Mouse (Mus musculus) cerebellum, adult 9-11 months (tissue): ENCODE data around the gene Gm20388.

ENCODE experiments used
- DNase-seq: peaks from one replicate; pipeline ENCODE4 v3.0.0; 2022

The Gm20388 gene

DNA sequence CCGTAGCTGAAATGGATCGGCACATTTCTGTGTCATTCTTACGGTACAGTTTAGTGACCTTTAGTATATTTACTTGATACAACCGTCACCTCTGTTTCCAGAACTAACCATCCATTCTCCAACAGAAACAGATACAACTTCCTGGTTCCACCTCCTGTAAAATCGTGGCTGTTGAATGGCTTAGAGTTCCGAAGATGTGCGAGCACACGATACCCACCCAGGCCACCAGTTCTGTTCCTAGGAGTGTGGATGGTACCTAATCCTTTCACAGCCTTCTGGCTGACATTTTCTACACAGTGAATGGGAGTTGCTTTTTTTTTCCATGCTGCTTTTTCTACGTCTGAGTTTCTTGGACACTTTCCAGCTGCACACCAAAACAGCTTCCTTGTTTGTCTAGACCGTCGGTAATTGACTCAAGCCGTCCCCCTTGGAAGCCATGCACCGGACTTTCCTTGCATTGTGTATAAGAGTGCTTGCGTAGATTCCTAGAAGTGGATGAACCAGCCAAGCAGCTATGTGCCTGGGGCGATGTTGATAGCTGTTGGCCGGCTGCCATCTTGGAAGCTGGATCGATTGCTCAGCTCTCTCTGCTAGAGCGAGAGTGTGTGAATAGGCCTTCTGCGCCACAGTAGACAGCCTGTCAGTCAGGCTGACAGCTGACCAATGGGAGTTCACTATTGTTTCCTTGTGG, 2533.6 kb downstream of the Gm20388 start:
- DNase-seq = peak; percentile 81

GRCm38 (mm10) chr8:122445203-122445602, 2534.6 kb downstream of the Gm20388 start:
- peak; percentile 24 for DNase-seq

GRCm38 (mm10) chr8:122451161-122451703, 2540.6 kb downstream of the Gm20388 start:
- no peak for DNase-seq

DNA sequence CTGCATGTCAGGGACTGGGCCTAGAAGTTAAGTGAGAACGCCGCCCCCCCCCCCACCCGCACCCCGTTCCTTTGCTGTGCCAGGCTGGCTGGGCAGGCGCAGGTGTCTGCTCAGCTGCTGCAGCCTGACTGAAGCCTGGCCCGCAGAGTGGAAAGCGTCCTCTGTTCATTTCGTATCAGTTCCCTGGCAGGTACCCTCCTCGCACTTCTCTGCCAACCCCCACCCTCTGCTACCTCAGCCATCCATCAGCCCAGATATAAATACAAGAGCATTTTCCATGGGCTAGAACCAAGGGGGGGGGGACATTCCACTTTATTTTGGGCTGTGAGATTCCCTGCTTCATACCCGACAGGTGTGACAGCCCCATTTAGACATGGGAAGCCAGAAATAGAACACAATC, 2541.5 kb downstream of the Gm20388 start:
- no peak for DNase-seq

- DNase-seq = no peak
Measured at GRCm38 (mm10) chr8:122454409-122454808, 2543.8 kb downstream of the Gm20388 start.

- DNase-seq = no peak
Measured at GRCm38 (mm10) chr8:122457171-122457570, 2546.5 kb downstream of the Gm20388 start.

- no peak for DNase-seq
Measured at GRCm38 (mm10) chr8:122459218-122459900, 2548.7 kb downstream of the Gm20388 start.

GRCm38 (mm10) chr8:122459990-122460389, 2549.3 kb downstream of the Gm20388 start:
- no peak for DNase-seq

GRCm38 (mm10) chr8:122460524-122461472, 2550.2 kb downstream of the Gm20388 start, which contains the start of gene Snai3:
Gene Snai3, minus strand, starts transcription at chr8:122460733.
- DNase-seq = peak; percentile 78

GRCm38 (mm10) chr8:122461473-122462148, 2551.0 kb downstream of the Gm20388 start:
- DNase-seq = no peak

GRCm38 (mm10) chr8:122462510-122462909, 2551.9 kb downstream of the Gm20388 start:
- DNase-seq = no peak

DNA sequence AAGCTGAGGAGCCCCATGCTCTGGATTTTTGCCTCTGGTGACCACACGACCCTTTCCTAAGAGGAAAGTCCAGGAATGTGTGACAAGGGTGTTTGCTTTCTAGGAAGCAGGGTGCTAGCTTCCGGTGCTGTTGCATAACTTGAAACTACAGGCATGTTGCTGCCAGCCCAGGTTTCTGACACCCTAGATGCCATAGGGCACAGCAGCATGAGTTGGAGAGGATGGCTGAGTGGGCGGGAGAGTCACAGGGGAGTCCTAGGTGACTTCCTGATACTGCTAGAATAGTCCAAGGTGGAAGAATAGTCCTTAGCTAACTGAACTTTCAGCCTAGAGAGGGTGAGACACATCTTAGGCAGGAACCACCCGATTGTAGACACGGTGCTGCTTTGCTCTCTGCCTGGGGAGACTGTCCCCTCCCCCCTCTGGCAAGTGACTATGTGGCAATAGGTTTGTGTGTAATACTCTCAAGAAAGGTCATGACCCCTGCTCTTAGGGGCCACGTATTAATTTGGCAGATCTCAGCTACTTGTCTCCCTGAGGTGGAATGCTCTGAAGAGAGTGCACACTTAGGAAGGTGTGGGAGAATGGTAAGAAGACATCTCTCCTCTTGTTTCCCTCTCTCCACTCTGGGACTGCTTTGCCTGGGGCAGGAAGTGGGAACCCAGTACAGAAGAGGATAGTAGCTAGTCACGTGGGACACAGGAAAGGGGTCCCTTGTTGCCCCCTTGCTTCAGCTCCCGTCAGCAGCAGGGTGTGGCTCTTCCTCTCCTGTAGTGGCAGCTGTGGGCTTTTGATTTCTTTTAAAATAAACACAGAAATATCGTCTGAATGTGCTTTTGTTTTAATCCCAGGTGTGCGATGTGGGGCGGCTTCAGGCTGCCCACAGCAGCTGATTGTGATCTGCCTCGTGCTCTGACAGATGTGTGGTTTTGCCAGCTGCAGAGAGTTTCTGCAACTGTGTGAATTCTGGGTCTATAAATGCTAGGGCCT, 2553.3 kb downstream of the Gm20388 start:
- DNase-seq = no peak

DNA sequence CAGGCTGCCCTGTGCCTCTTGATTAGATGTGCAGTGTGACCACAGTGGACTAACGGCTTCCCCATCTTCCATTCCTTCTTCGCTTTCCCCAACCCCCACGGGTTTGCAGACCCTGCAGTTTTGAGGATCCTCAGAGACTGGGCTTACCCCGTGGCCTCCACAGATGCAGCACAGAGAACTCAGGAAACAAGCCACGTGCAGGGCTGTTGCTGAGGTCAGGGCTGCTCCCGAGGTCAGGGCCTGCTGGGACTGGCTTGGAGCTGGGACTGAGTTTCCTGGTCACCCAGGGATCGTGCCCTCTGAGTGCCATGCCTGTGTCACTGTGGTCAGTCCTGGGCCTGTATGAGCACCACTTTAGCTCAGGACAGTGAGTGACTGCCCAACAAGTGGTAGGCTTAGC, 2554.3 kb downstream of the Gm20388 start:
- DNase-seq = no peak

DNA sequence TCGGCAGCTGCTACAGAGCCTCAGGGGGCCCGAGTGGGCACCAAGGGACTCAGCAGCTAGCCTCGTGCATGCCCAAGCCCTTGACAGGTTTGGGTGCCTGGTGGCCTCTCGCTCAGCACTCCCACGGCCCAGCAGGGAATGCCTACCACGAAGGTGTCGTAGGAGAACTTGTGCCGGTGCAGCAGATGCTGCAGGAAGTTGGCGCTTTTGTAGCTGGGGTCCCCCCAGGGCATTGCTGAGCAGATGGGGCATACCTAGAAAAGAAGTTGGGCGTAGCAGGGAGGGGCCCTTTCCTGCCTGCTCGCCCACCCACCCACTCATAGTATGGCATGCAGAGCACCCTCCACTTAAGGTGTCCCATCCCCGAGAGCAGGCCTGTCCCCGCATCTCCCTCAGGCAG, 2557.2 kb downstream of the Gm20388 start:
- no peak for DNase-seq

DNA sequence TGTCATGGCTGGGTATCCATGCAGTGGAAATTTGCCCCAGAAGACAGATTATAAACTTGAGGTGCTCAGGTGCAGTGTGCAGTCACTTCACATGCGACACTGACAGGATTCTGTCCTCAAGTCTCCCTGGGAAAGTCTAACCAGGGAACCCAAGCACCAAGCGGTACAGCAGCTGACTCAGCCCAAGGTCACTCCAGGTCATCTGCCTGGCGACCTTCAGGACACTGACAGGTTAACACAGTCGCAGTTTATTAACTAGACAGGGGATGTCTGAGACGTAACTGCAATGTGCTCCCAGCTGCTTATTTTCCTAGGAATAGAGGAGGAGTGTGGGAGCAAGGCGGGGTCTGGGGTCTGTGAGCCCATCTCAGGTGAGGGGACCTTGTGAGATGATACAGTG, 2558.8 kb downstream of the Gm20388 start:
- no peak for DNase-seq

DNA sequence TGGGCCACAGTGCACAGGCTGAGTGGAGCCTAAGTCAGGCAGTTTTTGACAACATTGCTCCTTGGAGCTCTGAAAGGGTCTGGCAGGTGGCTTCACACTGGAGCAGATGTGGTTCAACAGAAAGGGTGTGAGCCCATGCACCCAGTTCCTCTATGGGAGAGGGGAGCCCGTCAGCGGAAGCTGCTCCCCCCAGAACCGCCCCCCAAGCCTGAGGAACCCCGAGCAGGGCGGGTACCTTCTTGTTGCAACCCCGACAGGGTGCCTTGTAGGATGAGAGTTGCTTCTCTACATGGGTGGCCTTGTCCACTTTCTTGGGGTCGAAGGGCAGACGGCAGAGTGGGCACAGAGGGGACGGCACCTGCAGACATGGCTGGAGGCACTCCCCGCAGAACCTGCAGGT, 2559.3 kb downstream of the Gm20388 start:
- no peak for DNase-seq

GRCm38 (mm10) chr8:122470691-122471090, 2560.1 kb downstream of the Gm20388 start:
- DNase-seq = no peak

DNA sequence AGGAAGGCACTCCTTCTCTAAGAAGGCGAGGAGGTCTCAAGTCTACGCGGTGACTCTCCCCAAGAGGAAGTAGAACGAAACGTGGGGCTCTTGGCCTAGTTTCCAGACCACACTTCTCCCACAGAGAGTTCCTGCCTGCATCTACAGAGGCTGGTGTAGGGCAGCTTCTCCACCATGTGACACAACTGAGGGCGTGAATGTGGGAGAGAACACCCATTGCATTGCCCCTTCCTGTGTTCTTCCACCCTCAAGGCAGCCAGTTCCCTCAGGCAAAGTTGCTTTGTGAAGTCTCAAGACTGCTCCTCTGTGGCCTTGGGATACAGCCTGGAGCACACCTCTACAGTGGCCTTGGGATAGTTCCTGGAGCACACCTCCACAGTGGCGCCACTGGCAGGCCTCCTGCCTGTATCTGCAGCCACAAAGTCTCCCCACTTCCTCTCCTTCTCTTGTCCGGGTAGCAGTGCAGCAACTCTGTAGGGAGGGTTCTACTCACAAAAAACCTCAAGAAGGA, 2563.3 kb downstream of the Gm20388 start:
- DNase-seq = peak; percentile 16

- DNase-seq = peak; percentile 69
Measured at GRCm38 (mm10) chr8:122474951-122475560, 2564.4 kb downstream of the Gm20388 start.

DNA sequence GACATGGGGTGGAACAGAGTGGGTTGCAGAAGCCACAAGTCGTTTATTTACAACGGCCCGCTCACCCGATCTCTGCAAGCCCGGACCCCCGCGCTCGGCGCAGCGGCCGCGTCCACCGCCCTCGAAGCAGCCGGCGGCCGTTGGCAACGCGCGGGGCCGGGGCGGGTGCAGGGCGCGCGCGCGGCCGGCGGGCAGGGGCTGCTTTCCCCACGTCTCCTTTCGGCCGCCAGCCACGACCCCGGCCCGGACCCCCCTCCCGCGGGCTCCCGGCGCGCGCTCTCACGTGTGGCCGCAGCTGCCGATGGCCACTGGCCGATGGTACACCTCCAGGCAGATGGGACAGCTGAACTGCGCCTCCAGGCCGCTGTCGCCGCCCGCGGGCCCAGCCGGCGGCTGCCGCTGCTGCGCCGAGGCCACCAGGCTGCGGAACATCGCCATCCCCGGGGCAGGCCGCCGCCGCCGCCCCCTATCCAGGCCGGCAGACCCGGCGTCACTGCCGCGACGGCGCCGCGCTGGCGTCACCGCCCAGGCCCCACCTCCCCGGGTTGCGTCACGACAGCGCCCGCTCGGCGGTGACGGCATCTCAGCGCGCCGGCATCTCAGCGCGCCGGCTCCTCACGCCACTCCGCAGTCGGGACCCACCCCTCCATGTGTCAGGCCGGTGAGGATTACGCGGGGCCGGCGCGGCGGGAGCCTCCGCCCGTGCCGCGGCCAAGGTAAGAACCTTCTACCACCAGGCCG, 2565.1 kb downstream of the Gm20388 start, which contains the start of the genes Rnf166 and Ctu2:
Gene Rnf166 (minus strand): TSS at position 485 of the 741 bp plus-strand sequence.
Gene Ctu2 (plus strand): TSS at position 564 of the 741 bp plus-strand sequence.
- peak; percentile 89 for DNase-seq
